Mouse (Mus musculus): ENCODE data around the gene Apon.

GRCm38 (mm10) chr10:128244121-128244520 is 9.8 kb upstream of the Apon start:
- no peak for TF ChIP-seq CTCF (IDR thresholded peaks at IDR 0.05; ENCODE audit: low read depth)
- no peak for TF ChIP-seq EP300 (IDR thresholded peaks at IDR 0.05; ENCODE audit: low read depth)

Data from liver, postnatal 0 days (tissue).